Mouse (Mus musculus) layer of hippocampus, postnatal 25 days (tissue): ENCODE measurements at regions not wholly inside any gene's neighbourhood (a gene's known extent, or its start where the extent isn't known, plus 50 kb on each side); places are given as distances from the start of the nearest gene placed in this dataset.
A peak's percentile ranks its signal among the peaks of the same experiment; 100 is the strongest.

Experiments used
- DNase-seq, 2 experiments: peaks; one replicate each; pipeline ENCODE4 v3.0.0; 2022; ENCODE audit warnings: mixed read lengths in 2 of 2, low spot score in 1 of 2; ENCODE audit errors: extremely low spot score in 1 of 2

DNA sequence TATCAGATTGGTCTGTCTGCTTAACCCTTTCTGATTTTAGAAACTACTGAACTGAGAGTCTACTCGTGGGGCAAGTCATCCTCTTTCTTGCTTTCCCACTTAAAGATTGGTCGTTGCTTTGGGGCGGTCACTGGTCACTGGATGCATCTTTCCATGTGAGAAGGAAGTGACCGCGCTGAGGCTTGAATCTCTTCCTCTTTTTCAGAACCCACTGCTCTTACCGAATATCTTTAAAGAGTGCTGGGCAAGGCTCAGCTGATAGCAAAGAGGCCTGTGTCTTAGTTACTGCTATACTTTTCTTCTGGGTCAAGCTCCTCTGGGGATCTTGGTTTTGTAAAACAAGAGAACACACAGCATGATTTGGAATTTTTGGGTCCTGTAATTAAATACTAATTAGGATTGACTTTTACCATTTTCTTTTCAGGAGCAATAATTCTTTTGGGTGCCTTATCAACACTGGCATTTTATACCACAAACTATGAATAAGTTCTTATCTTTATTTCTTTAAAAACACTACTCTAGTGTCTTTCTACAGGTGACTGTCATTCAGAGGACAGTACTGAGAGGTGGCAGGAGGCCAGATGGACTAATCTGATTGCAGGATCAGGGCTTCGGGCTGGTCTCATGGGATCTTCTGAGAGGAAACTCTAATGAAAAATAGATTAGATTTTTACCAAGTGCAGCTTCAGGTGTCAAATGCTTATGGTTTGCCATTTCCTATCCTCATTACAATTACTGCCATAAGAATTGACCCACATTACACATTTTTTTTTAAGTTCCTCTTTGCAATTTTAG is 114.6 kb upstream of the Tom1l1 start:
- no peak for DNase-seq

DNA sequence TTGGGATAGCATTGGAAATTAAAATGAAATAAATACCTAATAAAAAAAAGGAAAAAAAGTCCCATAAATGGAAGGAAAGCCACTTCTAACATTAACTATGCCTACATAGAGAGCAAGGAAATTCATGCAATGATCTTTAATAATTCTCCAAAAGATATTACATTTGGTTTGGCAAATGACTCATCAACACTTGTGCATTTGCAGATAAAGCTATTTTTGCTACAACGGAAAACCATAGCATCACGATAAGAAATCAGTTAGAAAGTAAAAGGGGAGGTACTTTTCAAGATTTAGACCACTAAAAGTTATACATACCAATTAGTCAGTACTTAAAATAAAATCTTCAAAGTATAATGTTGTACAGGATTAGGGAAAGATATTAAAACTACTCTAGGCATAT is 109.4 kb upstream of the Tom1l1 start:
- no peak for DNase-seq

DNA sequence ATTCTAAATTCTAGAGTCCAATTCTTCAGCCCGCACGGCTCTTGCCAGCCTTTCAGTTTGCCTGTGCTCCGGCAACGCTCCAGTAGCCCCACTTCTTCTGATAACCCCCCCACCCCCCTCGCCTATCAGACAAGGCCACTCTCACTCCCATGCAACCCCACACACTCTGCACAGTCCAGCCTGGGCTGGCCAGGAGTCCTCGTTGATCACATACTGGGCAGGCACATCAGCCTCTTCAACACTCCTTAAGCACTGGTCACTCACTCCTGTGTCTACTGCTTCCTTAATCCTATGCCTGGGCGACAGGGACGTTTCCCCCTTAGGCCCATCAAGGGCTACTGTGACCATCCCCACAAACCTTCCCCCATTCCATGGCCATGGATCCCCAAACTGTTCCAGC is 95.4 kb upstream of the Tom1l1 start:
- no peak for DNase-seq

DNA sequence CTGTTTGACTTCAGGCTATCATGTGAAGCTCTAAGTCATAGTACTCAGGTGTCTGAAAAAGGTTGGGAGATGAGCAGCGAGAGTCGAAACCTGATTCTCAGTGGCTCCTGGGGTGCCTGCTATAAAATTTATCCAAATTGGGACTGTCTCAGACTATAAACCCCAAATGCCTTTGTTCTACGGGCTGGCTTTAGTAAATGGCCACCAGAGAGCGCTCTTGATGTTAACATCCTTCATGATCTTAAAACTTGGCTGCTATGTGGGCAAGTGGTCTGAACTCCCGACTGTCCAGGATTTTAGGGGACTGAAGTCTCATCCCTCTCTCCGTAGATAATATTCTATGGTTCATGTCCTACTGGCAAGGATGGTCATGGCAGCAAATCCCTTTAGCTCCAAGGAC is 94.8 kb upstream of the Tom1l1 start:
- DNase-seq: peak; percentile 24 to 44

- DNase-seq: no peak
These were observed 87.6 kb upstream of the Tom1l1 start for GRCm38 (mm10) chr11:90775752-90776151.

DNA sequence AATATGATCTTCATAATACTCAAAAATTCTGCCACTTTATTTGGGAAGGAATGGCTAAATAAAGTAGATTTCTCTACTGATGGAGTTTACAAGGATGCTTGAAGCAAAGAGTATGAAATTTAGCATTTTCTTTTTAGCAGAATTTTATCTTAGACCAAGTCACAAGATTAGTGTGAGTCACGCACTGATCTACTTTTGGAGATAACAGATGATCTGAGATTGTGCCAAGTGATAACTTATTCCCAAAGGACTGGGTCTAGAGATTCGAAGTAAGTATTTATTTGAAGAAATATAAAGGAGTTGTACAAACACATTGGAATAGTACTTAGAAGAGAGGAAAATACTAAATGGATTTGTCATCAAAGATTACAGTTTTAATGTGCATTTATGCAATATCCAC is 67.8 kb upstream of the Tom1l1 start:
- no peak for DNase-seq

DNA sequence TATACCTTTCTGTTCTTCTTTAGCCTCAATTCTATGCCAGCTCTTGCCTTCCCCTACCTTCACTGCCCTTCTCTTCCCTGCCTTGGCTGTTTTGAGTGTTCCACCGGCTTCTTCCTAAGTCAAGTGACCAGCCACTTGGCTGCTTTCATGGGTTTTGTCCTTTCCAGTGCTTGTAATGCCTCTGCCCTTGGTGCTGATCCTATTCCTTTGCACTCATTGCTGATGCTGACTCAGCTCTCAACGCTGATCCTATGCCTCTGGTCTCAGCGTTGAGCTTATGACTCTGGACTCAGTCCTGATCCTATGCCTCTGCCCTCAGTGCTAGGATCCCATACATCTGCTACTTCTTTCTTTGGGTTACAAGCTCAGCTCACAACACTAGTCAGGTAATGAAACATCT is 60.3 kb upstream of the Tom1l1 start:
- no peak for DNase-seq

DNA sequence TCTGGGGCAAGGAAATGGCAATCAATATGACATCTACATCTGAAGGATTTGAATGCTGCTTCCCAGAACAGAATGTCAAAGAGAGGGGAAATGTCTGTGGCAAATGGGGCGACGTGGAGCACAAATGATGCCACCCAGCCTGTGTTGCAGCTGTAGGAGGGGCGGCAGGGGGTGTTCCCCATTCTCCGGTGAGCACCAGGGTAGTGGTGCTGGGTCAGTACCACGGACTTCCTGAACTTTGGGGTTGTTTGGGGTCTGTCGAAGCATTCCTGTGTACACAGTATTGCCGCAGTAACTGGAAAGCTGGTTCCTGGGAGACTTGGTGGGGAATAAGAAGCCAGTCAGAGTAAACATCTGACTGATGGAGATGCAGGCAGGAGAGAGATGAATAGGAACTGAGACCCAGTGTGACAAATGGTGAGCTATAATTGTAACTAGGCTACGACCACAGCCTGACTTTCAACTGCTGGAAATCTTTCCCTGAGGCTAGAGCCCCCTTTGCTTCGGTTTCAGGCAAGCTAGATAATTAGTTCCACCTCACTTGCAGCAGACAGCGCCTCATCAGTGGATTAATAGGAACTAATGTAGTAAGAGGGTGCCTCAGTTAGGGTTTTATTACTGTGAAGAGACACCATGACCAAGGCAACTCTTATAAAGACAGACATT is 53.9 kb upstream of the Tom1l1 start:
- no peak for DNase-seq

DNA sequence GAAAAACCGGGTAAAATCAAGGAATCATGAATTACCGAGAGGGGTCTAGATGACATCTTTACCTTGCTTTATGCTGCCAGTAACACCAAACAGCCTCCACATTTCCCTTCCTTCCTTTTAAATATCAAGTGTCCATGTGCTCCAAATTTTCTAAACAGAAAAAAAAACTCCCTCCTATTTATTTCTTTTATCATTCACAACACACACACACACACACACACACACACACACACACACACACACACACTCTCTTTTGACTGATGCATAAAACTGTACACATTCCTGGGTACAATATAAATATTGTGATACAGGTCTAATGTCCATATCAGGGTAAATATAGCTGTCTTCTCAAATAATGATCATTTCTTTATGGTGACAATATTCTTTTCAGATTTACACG is 51.3 kb upstream of the Tom1l1 start:
- no peak for DNase-seq

DNA sequence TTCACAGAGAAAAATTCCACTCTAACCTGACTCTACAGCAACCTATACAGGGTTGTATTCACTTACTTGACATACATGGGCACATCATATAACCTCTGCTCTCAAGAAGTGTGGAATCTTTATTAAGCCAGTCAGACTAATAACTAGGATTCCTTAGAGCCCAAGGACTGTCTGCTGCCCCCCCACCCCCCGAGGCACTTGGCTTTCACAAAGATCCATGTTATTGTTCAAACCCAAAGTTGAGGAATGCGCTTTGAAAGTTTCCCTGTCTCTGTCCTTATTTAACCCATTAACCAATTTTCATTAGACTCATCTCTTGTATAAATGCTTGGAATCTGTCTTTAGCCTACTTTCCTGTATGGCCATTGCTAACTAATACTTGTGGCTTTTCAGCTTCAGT is 50.6 kb upstream of the Tom1l1 start:
- DNase-seq: no peak
